Mouse (Mus musculus): ENCODE results near the gene Ivd. TPM values are rescaled to one million over a fixed set of nuclear protein-coding genes. Genes with fewer than 3 reads are reported as not detected.

The Ivd gene
- 65.2 TPM for total RNA-seq (2023)

DNA sequence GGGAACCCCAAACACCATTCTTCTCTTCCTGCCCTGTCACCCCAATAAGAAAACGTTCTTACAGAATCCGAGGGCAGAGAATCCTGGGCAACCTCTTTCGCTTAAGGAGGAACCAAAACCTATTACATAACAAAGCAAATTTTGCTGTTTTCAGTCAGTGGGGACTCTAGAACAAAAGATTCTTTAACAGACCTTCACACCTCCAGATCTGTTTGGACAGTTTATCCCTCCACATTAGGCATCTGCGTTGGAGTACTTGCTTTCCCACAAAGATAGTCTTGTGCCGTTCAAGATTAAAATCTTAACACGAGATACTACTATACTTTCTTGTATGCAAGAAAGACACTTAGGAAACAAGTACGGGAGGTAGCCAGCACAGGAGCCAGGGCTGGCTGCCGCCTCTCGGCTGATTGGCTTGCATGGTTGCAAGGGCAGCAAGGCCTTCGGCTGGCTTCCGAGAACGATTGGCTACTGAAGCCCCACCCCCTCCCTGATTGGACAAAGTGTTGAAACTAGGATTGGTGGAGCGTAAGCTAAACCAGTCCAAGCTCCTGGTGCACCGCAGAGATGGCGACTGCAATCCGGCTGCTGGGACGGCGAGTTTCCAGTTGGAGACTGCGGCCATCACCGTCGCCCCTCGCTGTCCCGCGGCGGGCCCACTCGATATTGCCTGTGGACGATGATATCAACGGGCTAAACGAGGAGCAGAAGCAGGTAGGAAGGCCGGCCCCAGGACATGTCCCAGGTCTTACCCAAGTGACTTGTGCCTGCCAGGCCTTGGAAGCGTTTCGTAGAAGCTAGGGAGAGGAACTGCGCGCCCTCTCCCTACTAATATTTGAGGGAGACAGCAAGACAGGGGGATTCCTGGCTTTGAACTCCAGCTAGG lies at the start of gene Ivd:
Gene Ivd (plus strand): TSS at position 501 of the 886 bp plus-strand sequence.

DNA sequence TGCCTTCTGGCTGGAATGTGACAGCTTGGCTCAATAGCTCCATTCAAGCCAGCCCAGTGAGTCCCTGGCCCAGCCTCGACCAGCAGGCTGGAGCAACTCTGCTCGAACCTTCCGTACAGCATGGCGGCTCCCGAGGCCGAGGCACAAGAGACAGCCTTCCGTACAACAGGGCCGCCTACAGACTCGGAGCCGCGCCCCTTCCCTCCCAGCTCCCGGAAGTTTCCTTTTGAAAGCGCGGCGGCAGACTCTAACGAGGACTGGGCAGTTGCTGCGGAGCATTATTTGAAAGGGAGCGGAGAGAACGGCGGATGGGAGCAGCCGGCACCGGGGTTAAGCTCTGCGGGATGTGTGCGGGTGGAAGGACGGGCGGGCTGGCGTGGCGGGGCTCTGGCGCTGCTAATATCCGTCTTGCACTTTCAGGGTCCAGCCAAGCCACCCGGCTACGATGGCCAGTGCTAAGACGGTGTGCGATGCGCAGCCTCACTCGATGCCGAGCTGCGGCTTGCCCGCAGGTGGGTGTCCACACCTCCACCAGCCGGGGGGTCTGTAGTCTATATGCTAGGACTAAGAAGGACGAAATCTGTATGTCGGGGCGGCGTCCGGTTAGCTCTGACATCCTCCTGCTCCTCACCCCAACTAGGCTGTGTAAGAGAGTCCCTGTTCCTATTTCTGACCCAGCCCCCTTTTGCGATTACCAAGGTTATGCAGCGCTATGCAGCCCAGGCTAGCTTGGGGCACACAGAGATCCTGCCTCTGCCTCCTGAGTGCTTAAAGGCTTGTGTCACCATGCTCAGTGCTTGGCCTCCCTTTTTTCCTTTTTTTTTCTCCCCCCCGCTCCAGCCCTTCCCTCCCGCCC lies 47.5 kb upstream of the Ivd start, which contains the start of gene Knstrn:
Gene Knstrn (plus strand): TSS at position 23 of the 856 bp plus-strand sequence.

DNA sequence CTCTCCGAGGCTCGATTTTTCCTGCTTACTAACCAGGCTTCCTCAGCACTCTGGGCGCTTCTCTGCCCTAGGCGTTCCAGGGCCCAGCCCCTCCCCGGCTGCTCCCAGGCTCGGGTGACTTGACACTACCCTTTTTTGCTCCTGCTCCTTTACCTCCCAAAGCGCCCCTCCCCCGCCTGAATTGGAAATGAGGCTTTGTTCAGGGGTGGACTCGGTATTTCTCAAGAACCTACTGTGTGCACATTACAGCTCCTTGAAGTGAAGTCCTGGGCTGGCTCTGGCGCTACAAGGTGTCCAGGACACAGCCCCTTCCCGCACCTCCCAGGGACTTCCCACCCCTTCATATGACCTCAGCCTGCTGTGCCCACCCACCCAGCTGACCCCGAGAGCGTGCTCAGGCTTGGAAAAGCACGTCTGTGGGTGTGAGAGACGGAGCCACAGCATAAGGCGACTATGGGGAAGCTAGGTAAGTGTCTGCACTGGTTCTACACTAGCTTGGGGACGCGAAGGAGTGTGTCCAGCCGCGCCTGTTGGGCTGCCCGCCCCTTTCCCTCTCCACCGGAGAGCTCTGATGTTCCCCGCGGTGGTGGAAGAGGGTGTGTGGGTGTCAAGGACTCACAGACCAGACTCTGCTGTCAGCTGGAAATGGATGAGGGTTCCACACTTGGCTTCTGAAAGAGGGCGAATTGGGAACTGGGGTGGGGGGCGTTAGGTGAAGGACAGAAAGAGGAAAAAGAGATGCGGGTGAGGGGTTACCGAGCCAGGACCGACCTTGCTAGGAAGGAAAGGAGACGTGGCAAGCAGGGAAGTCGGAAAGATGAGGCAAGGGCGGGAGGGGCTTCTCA lies 38.4 kb downstream of the Ivd start, which contains the start of gene Bahd1:
Gene Bahd1 (plus strand): TSS at position 397 of the 845 bp plus-strand sequence.

GRCm38 (mm10) chr2:118926361-118926997 lies 64.7 kb downstream of the Ivd start, which contains the start of gene Chst14:
Gene Chst14, plus strand, starts transcription at chr2:118926496.

Other genes with a start within 250 kb of the Ivd start
- gene Pak6, start 198.7 kb upstream of the Ivd start, total RNA-seq (2023) = 0.12 TPM
- 0.88 TPM for gene Ankrd63, start 158.0 kb upstream of the Ivd start, total RNA-seq (2023)
- 96.4 TPM for gene Plcb2, start 133.5 kb upstream of the Ivd start, total RNA-seq (2023)
- gene Inafm2, start 116.2 kb upstream of the Ivd start, total RNA-seq (2023) = 18.5 TPM
- gene Ccdc9b, start 99.3 kb upstream of the Ivd start, total RNA-seq (2023) = not detected
- gene Phgr1, start 89.2 kb upstream of the Ivd start, total RNA-seq (2023) = not detected
- gene Disp2, start 82.2 kb upstream of the Ivd start, total RNA-seq (2023) = not detected
- gene Knstrn, start 48.0 kb upstream of the Ivd start, total RNA-seq (2023) = 5.5 TPM
- gene Bahd1, start 38.4 kb downstream of the Ivd start, total RNA-seq (2023) = 33.9 TPM
- 1.3 TPM for gene Chst14, start 64.5 kb downstream of the Ivd start, total RNA-seq (2023)
- gene Ccdc32, start 167.4 kb downstream of the Ivd start, total RNA-seq (2023) = 12.1 TPM
- 15.2 TPM for gene Rpusd2, start 172.8 kb downstream of the Ivd start, total RNA-seq (2023)
- gene Knl1, start 185.2 kb downstream of the Ivd start, total RNA-seq (2023) = 1.8 TPM